Mouse (Mus musculus) intestine, embryonic 15.5 days (tissue): ENCODE measurements at regions not wholly inside any gene's neighbourhood (a gene's known extent, or its start where the extent isn't known, plus 50 kb on each side); places are given as distances from the start of the nearest gene placed in this dataset.

ENCODE experiments used
- ATAC-seq: fragments of 200-750 bp; cut with Nextera tagmentation; 2 replicates; pipeline ENCODE4 v1.8.0; 2017; ENCODE audit warnings: moderate TSS enrichment, moderate library complexity
- H3K27ac ChIP-seq: fragments of 300-500 bp; sonication (generic); 2 replicates; pipeline ENCODE4 v1.5.1; 2015; ENCODE audit warnings: mild to moderate bottlenecking, inconsistent platforms
- H3K27me3 ChIP-seq: fragments of 300-500 bp; sonication (generic); replicated peaks from 2 replicates; pipeline ENCODE4 v1.6.1; 2015; ENCODE audit warnings: inconsistent platforms
- H3K36me3 ChIP-seq: fragments of 300-500 bp; sonication (generic); 2 replicates; pipeline ENCODE4 v1.6.1; 2015; ENCODE audit warnings: inconsistent platforms
- H3K4me1 ChIP-seq: fragments of 300-500 bp; sonication (generic); replicated peaks from 2 replicates; pipeline ENCODE4 v1.6.1; 2015; ENCODE audit warnings: inconsistent platforms
- H3K4me2 ChIP-seq: fragments of 300-500 bp; sonication (generic); replicated peaks from 2 replicates; pipeline ENCODE4 v1.6.1; 2015; ENCODE audit warnings: mild to moderate bottlenecking, inconsistent platforms
- H3K4me3 ChIP-seq: fragments of 300-500 bp; sonication (generic); replicated peaks from 2 replicates; pipeline ENCODE4 v1.5.1; 2015; ENCODE audit warnings: inconsistent platforms
- H3K9ac ChIP-seq: fragments of 300-500 bp; sonication (generic); 2 replicates; pipeline ENCODE4 v1.6.1; 2015; ENCODE audit warnings: inconsistent platforms
- H3K9me3 ChIP-seq: fragments of 300-500 bp; sonication (generic); 2 replicates; pipeline ENCODE4 v1.6.1; 2016; ENCODE audit warnings: inconsistent platforms
- WGBS: fragments of 180-500 bp; shearing (Covaris S2); methylation state at CpG from one replicate; pipeline ENCODE4 v1.1.7; 2015; 5-methylcytosine and 5-hydroxymethylcytosine counted together

DNA sequence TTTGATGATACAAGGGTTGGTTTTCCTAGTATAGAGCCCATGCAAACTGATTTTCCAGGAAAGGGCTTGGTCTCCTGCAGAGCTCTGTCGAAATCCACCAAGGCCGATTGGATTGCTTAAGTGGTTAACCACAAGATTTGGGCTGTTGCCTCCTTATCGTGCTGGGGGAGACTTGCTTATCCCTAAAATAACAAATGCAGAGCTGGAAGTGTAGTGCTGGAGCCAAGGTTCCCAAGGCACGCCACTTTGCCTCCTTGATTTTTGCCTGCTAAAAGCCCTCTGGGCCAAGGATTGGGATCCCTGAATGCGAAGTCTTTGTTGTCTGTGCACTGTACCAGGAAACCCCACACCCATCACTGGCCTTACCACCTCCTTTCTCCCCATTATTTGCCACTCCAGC, 52.8 kb upstream of the Tmem178 start:
- Histone ChIP-seq H3K4me2 (no peak overlapping the region), H3K27me3 (no peaks in the 10 kb centered on the region), H3K4me1 (peaks cover 6% of the 10 kb centered on the region), H3K9ac (no peak overlapping the region), H3K27ac (no peak overlapping the region), H3K4me3 (no peak overlapping the region), H3K36me3 (no peaks in the 10 kb centered on the region), H3K9me3 (no peaks in the 10 kb centered on the region)
- 70% methylated on average over 5 of the region's 5 CpGs for WGBS
- ATAC-seq = no peak

- no peak for ATAC-seq
- peaks cover 8% of the 10 kb centered on the region for H3K4me1 ChIP-seq
These were observed 55.3 kb upstream of the Tmem178 start for GRCm38 (mm10) chr17:80889095-80889494.

GRCm38 (mm10) chr17:80887749-80888119, 56.7 kb upstream of the Tmem178 start:
- Histone ChIP-seq H3K27ac (no peak overlapping the region), H3K4me3 (no peak overlapping the region), H3K4me1 (peaks cover 8% of the 10 kb centered on the region), H3K36me3 (no peaks in the 10 kb centered on the region), H3K4me2 (no peak overlapping the region; the same call in 1 of the 2 replicates), H3K9ac (no peak overlapping the region), H3K9me3 (no peaks in the 10 kb centered on the region), H3K27me3 (no peaks in the 10 kb centered on the region)
- ATAC-seq = no peak
- 30% methylated on average over 8 of the region's 8 CpGs for WGBS

More at GRCm38 (mm10) chr17:80889095-80889494, 55.3 kb upstream of the Tmem178 start:
- no peak overlapping the region for H3K27ac ChIP-seq
- H3K27me3 ChIP-seq = no peaks in the 10 kb centered on the region
- no peak overlapping the region for H3K4me2 ChIP-seq
- WGBS = 97% methylated on average over 4 of the region's 4 CpGs
- no peak overlapping the region for H3K4me3 ChIP-seq
- H3K9me3 ChIP-seq = no peaks in the 10 kb centered on the region
- H3K36me3 ChIP-seq = no peaks in the 10 kb centered on the region
- no peak overlapping the region for H3K9ac ChIP-seq

GRCm38 (mm10) chr17:80887021-80887748, 57.2 kb upstream of the Tmem178 start:
- Histone ChIP-seq H3K9me3 (no peaks in the 10 kb centered on the region), H3K4me3 (no peak overlapping the region), H3K9ac (no peak overlapping the region), H3K27ac (no peak overlapping the region), H3K27me3 (no peaks in the 10 kb centered on the region), H3K4me1 (peaks cover 8% of the 10 kb centered on the region), H3K4me2 (no peak overlapping the region; the same call in 1 of the 2 replicates), H3K36me3 (no peaks in the 10 kb centered on the region)
- no peak for ATAC-seq
- WGBS = 31% methylated on average over 18 of the region's 18 CpGs

DNA sequence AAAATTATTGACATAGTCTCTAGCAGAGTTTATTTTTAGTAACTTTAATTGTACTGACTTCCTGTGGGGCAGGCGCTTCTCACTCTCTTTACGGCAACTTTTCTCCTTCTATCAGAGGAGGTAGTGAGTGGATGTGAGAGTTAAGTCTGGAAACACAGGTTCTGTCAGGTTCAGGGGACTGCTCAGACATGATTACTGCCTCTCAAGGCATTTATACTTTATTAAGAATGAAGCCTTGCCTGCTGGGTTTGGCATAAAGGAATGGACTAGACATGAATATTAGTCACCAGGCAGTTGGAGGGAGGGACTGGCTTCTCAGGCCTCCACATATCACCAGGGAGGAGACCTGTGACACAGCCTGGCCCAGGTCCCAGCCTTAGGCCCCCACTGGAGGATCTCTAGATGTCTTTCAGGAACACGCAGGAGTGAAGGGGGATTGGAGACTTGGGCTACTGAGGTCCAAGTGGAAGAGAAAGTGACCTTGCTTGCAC, 58.2 kb upstream of the Tmem178 start:
- no peaks in the 10 kb centered on the region for H3K36me3 ChIP-seq
- WGBS = 46% methylated on average over 3 of the region's 3 CpGs

DNA sequence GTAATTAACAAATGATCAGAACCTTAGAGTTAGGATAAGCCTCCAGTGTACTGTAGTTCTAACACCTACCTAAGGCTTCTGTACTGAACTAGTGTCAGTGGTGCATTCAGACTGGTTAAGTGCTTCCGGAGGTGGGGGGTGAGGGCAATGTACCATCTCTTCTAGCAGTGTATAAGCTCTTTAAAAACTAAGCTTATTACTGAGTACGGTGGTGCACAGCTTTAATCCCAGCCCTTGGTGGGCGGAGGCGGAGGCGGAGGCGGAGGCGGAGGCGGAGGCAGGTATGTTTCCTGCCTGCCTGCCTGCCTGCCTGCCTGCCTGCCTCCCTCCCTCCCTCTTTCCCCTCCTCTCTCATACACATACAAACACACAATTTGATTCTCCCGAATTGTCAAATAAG, 58.7 kb upstream of the Tmem178 start:
- Histone ChIP-seq H3K4me1 (peaks cover 8% of the 10 kb centered on the region), H3K4me2 (no peak overlapping the region), H3K9me3 (no peaks in the 10 kb centered on the region), H3K27me3 (no peaks in the 10 kb centered on the region), H3K9ac (no peak overlapping the region), H3K4me3 (no peak overlapping the region), H3K27ac (no peak overlapping the region), H3K36me3 (no peaks in the 10 kb centered on the region)
- no peak for ATAC-seq
- WGBS = 85% methylated on average over 9 of the region's 9 CpGs

More for the DNA sequence above, 58.2 kb upstream of the Tmem178 start:
- H3K4me2 ChIP-seq = no peak overlapping the region
- no peak overlapping the region for H3K9ac ChIP-seq
- H3K4me3 ChIP-seq = no peak overlapping the region
- ATAC-seq = no peak
- H3K9me3 ChIP-seq = no peaks in the 10 kb centered on the region
- no peaks in the 10 kb centered on the region for H3K27me3 ChIP-seq
- H3K4me1 ChIP-seq = peaks cover 8% of the 10 kb centered on the region
- no peak overlapping the region for H3K27ac ChIP-seq

DNA sequence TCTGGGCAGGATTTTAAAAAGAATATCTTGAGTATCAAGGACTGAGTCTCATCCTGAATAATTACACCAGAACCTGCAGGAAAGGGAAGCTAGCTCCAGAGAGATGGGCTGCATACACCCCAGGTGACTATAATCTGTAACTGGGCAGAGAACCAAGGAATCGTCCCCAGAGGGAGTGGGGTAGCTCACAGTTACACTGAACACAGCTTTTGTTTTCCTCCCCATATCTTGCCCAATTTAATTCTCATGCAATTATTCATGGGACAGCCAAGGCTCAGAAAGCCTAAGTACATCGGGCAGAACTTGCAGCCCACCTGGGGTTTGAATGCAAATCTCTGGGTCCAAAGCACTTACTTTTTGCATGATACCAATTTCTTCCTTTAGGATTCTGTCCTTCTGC, 59.5 kb upstream of the Tmem178 start:
- Histone ChIP-seq H3K4me3 (no peak overlapping the region), H3K9me3 (no peaks in the 10 kb centered on the region), H3K27me3 (no peaks in the 10 kb centered on the region), H3K9ac (no peak overlapping the region), H3K4me2 (no peak overlapping the region), H3K36me3 (no peaks in the 10 kb centered on the region), H3K4me1 (peaks cover 8% of the 10 kb centered on the region), H3K27ac (no peak overlapping the region)
- 72% methylated on average over 2 of the region's 2 CpGs for WGBS
- no peak for ATAC-seq

GRCm38 (mm10) chr17:80882476-80882875, 62.0 kb upstream of the Tmem178 start:
- H3K27me3 ChIP-seq = no peaks in the 10 kb centered on the region
- 89% methylated on average over 3 of the region's 3 CpGs for WGBS
- no peak overlapping the region for H3K4me3 ChIP-seq
- H3K27ac ChIP-seq = no peak overlapping the region
- no peaks in the 10 kb centered on the region for H3K9me3 ChIP-seq
- no peak overlapping the region for H3K9ac ChIP-seq
- no peak for ATAC-seq
- peaks cover 6% of the 10 kb centered on the region for H3K4me1 ChIP-seq
- no peak overlapping the region for H3K4me2 ChIP-seq
- H3K36me3 ChIP-seq = no peaks in the 10 kb centered on the region

GRCm38 (mm10) chr17:80880325-80880724, 64.1 kb upstream of the Tmem178 start:
- H3K4me3 ChIP-seq = no peak overlapping the region
- H3K36me3 ChIP-seq = no peaks in the 10 kb centered on the region
- H3K9me3 ChIP-seq = no peaks in the 10 kb centered on the region
- H3K27me3 ChIP-seq = no peaks in the 10 kb centered on the region
- H3K9ac ChIP-seq = no peak overlapping the region
- no peak overlapping the region for H3K4me2 ChIP-seq
- no peak overlapping the region for H3K27ac ChIP-seq
- no peak for ATAC-seq
- 74% methylated on average over 4 of the region's 4 CpGs for WGBS
- no peaks in the 10 kb centered on the region for H3K4me1 ChIP-seq

DNA sequence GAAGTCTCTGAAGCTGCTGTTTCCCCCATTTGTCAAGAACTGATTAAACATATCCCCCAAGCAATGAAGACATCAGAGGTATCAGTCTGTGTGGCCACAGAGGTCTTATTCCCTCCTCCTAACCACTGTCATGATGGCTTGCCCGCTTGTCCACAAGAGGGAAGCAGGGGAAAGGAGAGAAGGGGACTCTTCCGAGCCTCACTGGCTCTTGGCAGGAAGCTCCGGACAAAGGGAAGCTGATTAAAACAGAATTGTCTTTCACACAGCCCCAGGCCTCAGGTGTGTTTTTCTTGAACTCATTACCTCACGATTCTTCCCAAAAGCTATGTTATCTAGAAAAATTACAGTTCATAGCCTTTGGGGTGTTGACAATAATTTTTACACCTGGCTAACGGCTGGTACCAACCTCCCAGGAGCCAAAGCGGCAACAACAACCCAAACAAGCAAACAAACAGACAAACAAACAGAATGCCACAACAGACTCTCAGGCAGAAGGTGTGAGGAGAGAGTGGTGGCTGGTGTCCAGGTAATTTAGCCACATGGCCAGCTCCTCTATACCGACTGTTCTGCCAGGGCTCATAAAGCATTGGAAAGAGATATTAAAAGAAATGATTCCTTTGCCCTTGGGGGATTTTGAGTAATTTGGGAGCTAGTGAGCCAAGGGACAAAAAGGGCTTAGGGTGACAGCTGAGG, 68.9 kb upstream of the Tmem178 start:
- Histone ChIP-seq H3K4me1 (no peaks in the 10 kb centered on the region), H3K27ac (no peak overlapping the region), H3K9me3 (no peaks in the 10 kb centered on the region), H3K4me3 (no peak overlapping the region), H3K36me3 (no peaks in the 10 kb centered on the region), H3K9ac (no peak overlapping the region), H3K27me3 (no peaks in the 10 kb centered on the region), H3K4me2 (no peak overlapping the region)
- no peak for ATAC-seq
- WGBS = 46% methylated on average over 7 of the region's 7 CpGs

GRCm38 (mm10) chr17:80870965-80871364, 73.5 kb upstream of the Tmem178 start:
- no peak overlapping the region for H3K4me3 ChIP-seq
- H3K36me3 ChIP-seq = no peaks in the 10 kb centered on the region
- no peak for ATAC-seq
- H3K27me3 ChIP-seq = no peaks in the 10 kb centered on the region
- H3K27ac ChIP-seq = no peak overlapping the region
- H3K4me2 ChIP-seq = no peak overlapping the region
- H3K4me1 ChIP-seq = no peaks in the 10 kb centered on the region
- 65% methylated on average over 4 of the region's 4 CpGs for WGBS
- no peak overlapping the region for H3K9ac ChIP-seq
- H3K9me3 ChIP-seq = no peaks in the 10 kb centered on the region

DNA sequence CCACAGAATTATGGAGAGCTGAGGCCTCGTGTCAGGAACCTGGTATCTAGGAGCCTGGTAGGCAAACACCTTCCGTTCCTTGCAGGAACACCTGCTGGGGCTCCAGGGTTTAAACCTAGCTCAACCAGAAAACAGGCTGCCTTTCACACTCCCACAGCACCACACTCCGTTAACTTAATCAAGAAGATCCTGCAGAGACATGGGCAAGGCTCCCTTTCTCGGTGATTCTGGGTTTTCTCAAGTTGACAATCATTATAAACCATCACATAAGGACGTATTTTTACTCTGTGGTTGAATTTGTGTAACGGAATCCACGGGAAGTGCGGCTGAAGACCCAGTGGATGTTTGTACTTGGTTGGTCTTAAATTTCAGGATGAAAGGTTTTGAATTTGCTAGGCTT, 82.1 kb upstream of the Tmem178 start:
- Histone ChIP-seq H3K36me3 (no peaks in the 10 kb centered on the region), H3K27ac (no peak overlapping the region), H3K4me3 (no peak overlapping the region), H3K4me2 (no peak overlapping the region), H3K4me1 (no peaks in the 10 kb centered on the region), H3K9ac (no peak overlapping the region), H3K9me3 (no peaks in the 10 kb centered on the region), H3K27me3 (no peaks in the 10 kb centered on the region)
- ATAC-seq = peak; percentile 63
- WGBS = 42% methylated on average over 8 of the region's 8 CpGs
